Mouse (Mus musculus) embryonic fibroblast, embryonic 13.5 days (primary cell): ENCODE results near the gene Tmem223.

Experiments
- CTCF ChIP-seq: IDR thresholded peaks from 2 replicates; pipeline ENCODE4 v1.5.1; 2011; ENCODE audit warnings: mild to moderate bottlenecking, control low read depth, low read length, moderate library complexity, borderline replicate concordance; ENCODE audit not compliant: insufficient read depth
- POLR2A ChIP-seq: IDR thresholded peaks from 2 replicates; pipeline ENCODE4 v1.6.1; 2011; ENCODE audit warnings: low read depth, mild to moderate bottlenecking, control low read depth, low read length, moderate library complexity

DNA sequence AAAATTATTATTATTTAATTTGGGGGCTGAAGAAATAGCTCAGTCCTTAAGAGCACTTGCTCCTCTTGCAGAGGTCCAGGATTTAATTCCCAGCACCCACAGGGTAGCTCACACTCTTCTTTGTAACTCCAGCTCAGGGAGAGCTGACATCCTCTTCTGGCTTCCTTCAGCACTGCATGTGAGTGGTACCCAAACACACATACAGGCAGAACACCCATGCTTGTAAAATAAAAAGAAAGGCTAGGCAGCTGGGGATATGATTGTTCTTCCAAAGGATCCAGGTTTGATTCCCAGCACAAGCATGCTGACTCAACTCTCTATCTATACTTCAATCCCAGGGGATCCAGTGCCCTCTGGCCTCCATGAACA lies 28.1 kb downstream of the Tmem223 start:
- TF ChIP-seq POLR2A (no peak), CTCF (no peak)
